Mouse (Mus musculus) limb, embryonic 14.5 days (tissue): Measurements from ENCODE around the gene Tbc1d10a. TPM values are rescaled to one million over a fixed set of nuclear protein-coding genes. Genes with fewer than 3 reads are reported as not detected.
A peak's percentile ranks its signal among the peaks of the same experiment; 100 is the strongest.

Source experiments
- ATAC-seq: fragments of 200-750 bp; cut with Nextera tagmentation; 2 replicates; pipeline ENCODE4 v1.8.0; 2017; ENCODE audit warnings: low read depth, moderate number of reproducible peaks, moderate TSS enrichment; ENCODE audit not compliant: low FRiP score
- DNase-seq: peaks from one replicate; pipeline ENCODE4 v3.0.0-alpha.2; 2015; ENCODE audit warnings: low spot score
- H3K27ac ChIP-seq: fragments of 300-500 bp; sonication (generic); replicated peaks from 2 replicates; pipeline ENCODE4 v1.5.1; 2014; ENCODE audit warnings: low read depth, mild to moderate bottlenecking, low read length, moderate library complexity, mixed read lengths
- H3K27me3 ChIP-seq: fragments of 300-500 bp; sonication (generic); 2 replicates; pipeline ENCODE4 v1.6.1; 2014; ENCODE audit warnings: low read length, mixed read lengths; ENCODE audit not compliant: control insufficient read depth, insufficient read depth
- H3K36me3 ChIP-seq: fragments of 300-500 bp; sonication (generic); 2 replicates; pipeline ENCODE4 v1.6.1; 2014; ENCODE audit warnings: mild to moderate bottlenecking, low read length, moderate library complexity, mixed read lengths; ENCODE audit not compliant: control insufficient read depth, insufficient read depth
- H3K4me1 ChIP-seq: fragments of 300-500 bp; sonication (generic); 2 replicates; pipeline ENCODE4 v1.6.1; 2014; ENCODE audit warnings: antibody characterized with exemption, low read length, mixed read lengths; ENCODE audit not compliant: control insufficient read depth, insufficient read depth
- H3K4me2 ChIP-seq: fragments of 300-500 bp; sonication (generic); replicated peaks from 2 replicates; pipeline ENCODE4 v1.6.1; 2014; ENCODE audit warnings: low read depth, mild to moderate bottlenecking, low read length, moderate library complexity; ENCODE audit not compliant: severe bottlenecking
- H3K4me3 ChIP-seq: fragments of 300-500 bp; sonication (generic); replicated peaks from 2 replicates; pipeline ENCODE4 v1.5.1; 2014; ENCODE audit warnings: low read length
- H3K9ac ChIP-seq: fragments of 300-500 bp; sonication (generic); 2 replicates; pipeline ENCODE4 v1.6.1; 2014; ENCODE audit warnings: mild to moderate bottlenecking, low read depth, low read length, moderate library complexity; ENCODE audit not compliant: severe bottlenecking
- H3K9me3 ChIP-seq: fragments of 300-500 bp; sonication (generic); 2 replicates; pipeline ENCODE4 v1.6.1; 2016; ENCODE audit warnings: low read length; ENCODE audit not compliant: control insufficient read depth
- POLR2A ChIP-seq: fragments of 200-500 bp; IDR thresholded peaks from 2 replicates; pipeline ENCODE4 v1.8.0; 2012; ENCODE audit warnings: inconsistent platforms, mild to moderate bottlenecking, moderate library complexity, borderline replicate concordance; ENCODE audit not compliant: insufficient read depth, insufficient read length; ENCODE audit errors: extremely low read depth
- WGBS: fragments of 180-500 bp; shearing (Covaris S2); extraction: QIAGEN DNeasy Blood & Tissue Kit; methylation state at CpG from one replicate; pipeline ENCODE4 v1.1.7; 2014; 5-methylcytosine and 5-hydroxymethylcytosine counted together
- polyA plus RNA-seq, 2 experiments: library from polyadenylated mRNA; depleted of rRNA in 1 of 2; stranded (reverse) in 1 of 2; unstranded in 1 of 2; fragments of >200 nt; fragmentation: Nextera tagmentation in 1 of 2; extraction: Ambion mirVana in 1 of 2; gene quantifications; 2 replicates each; pipeline versions ENCODE4 v1.2.1 to v1.2.3; 2012 to 2014

The Tbc1d10a gene
- polyA plus RNA-seq, 2 experiments: 38.8 to 66.3 TPM

DNA sequence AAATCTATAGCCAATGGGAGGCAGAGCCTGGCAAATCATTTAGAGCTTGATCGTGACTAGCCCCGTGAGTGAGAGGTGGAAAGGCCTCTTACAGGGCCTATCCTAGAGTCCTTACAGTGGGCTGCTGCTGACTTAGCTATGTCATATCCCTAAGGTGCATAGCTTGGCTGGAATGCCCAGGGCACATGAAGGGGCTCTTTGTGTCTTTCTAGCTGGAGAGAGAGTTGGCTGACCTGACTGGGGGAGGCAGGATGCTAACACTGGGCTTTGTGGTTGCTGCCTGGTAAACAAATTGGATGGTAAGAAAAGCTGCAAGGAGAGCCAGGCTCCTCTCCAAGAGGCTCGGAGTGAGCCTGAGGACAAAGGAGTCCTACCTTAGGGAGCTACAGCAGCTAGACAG is 6.2 kb downstream of the Tbc1d10a start:
- ATAC-seq: 0 out of 2 replicates have a peak, but pooled peaks have one; percentile 47
- WGBS: 67% methylated on average over 3 of the region's 3 CpGs
- Histone ChIP-seq H3K27me3 (no peaks in the 10 kb centered on the region), H3K4me1 (peaks cover 29% of the 10 kb centered on the region), H3K4me3 (no peak overlapping the region), H3K27ac (peak overlapping the region; percentile 74), H3K36me3 (no peaks in the 10 kb centered on the region; the same call in 1 of the 2 replicates), H3K9ac (0 out of 2 replicates have a peak overlapping the region, but pooled peaks have one; percentile 3), H3K9me3 (no peaks in the 10 kb centered on the region), H3K4me2 (no peak overlapping the region)
- TF ChIP-seq POLR2A: no peak
- no peak for DNase-seq

DNA sequence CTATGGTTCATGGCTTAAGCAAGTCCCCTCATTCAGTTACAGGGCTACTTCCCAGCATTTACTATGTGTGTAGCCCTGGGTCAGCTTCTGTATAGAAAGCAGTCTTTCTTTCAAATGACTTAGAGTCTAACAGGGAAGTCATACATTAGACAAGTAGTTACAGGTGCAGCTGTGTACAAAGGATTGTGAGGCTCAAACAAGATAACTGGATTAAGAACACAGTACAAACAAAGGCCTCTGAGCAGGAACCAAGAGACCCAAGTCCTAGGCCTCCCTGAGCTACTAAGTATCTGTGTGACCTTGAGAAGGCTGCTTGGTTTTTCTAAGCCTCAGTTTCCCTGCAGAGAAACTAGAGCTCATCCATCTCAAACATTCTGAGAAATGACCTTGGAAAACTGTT is 6.8 kb downstream of the Tbc1d10a start:
- Histone ChIP-seq H3K36me3 (no peaks in the 10 kb centered on the region; the same call in 1 of the 2 replicates), H3K4me1 (peaks cover 22% of the 10 kb centered on the region), H3K9ac (no peak overlapping the region), H3K9me3 (no peaks in the 10 kb centered on the region), H3K4me3 (no peak overlapping the region), H3K4me2 (no peak overlapping the region), H3K27me3 (no peaks in the 10 kb centered on the region), H3K27ac (peak overlapping the region; percentile 74; the same call in 1 of the 2 replicates)
- no peak for TF ChIP-seq POLR2A
- ATAC-seq (no peak), DNase-seq (no peak)

DNA sequence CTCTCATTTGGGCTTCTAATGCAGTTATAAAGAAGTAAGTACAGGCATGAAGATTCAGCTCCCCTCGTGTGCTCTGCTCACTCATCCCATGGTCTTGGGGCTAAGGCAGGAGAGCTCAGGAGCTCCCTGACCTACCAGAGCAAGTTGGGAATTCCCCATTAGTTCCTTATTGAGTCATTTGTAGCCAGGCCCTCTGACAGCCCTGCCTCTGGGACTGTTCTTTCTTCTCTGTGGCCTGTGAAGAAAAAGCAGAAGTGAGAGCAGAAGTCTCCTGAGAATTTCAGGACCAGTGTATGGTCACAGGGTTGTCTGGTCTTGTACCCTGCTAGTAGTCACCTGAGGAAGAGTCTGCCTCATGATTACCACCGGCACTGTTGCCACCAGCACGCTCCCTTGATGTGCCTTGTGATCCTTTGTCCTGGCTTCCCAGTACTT is 9.0 kb downstream of the Tbc1d10a start:
- Histone ChIP-seq H3K36me3 (no peaks in the 10 kb centered on the region; the same call in 1 of the 2 replicates), H3K4me1 (peaks cover 13% of the 10 kb centered on the region), H3K9me3 (no peaks in the 10 kb centered on the region), H3K9ac (no peak overlapping the region), H3K4me3 (no peak overlapping the region), H3K4me2 (no peak overlapping the region), H3K27me3 (no peaks in the 10 kb centered on the region), H3K27ac (no peak overlapping the region)
- no peak for ATAC-seq
- 78% methylated on average over 3 of the region's 3 CpGs for WGBS
- DNase-seq: no peak
- no peak for TF ChIP-seq POLR2A

DNA sequence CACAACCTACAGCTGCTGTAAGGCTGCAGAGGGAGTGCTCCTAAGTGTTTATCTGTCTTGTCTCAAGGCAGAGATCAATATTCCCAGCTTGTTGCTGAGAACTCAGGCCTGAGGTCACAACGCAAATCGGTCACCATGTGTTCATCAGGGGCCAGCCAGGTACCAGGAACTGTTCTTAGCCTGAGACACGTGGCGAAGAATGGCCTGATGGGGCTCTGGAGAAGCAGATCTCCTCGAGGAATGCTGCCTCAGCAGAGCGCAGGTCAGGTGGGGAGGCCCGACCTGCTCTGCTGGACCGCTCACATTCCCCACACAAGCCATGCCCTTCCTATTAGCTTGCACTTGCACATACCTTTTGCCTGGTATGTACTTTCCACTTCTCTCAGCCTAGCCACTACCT is 10.0 kb downstream of the Tbc1d10a start:
- Histone ChIP-seq H3K4me3 (no peak overlapping the region), H3K4me1 (peaks cover 4% of the 10 kb centered on the region), H3K27ac (no peak overlapping the region), H3K27me3 (no peaks in the 10 kb centered on the region), H3K9me3 (no peaks in the 10 kb centered on the region), H3K9ac (no peak overlapping the region), H3K4me2 (no peak overlapping the region), H3K36me3 (no peaks in the 10 kb centered on the region; the same call in 1 of the 2 replicates)
- ATAC-seq (no peak), DNase-seq (no peak)
- 66% methylated on average over 8 of the region's 8 CpGs for WGBS
- no peak for TF ChIP-seq POLR2A

DNA sequence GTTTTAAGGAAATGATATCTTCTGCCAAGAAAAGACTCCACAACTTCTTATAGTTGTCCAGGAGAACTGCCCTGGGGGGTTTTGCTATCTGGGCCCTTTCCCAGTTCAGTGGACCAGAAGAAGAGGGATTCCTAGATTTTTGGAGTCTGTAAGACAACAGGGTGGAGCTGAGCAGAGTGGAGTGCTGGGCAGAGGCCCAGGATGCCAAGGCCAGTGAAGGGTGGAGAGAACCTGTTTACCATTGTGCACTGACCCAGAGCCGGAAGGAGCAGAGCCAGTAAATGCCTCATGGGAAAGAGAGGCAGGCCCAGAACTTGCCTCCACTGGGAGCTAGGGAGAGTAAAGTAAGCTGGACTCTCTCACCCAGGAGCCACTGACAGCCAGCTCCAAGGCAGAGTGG is 11.1 kb downstream of the Tbc1d10a start:
- H3K36me3 ChIP-seq: no peaks in the 10 kb centered on the region
- no peak overlapping the region for H3K27ac ChIP-seq
- WGBS: 87% methylated on average over 1 of the region's 1 CpGs
- H3K4me3 ChIP-seq: no peak overlapping the region
- no peak for DNase-seq
- H3K4me2 ChIP-seq: no peak overlapping the region
- no peak for ATAC-seq
- H3K9ac ChIP-seq: no peak overlapping the region
- H3K9me3 ChIP-seq: no peaks in the 10 kb centered on the region
- H3K4me1 ChIP-seq: no peaks in the 10 kb centered on the region
- TF ChIP-seq POLR2A: no peak
- no peaks in the 10 kb centered on the region for H3K27me3 ChIP-seq

DNA sequence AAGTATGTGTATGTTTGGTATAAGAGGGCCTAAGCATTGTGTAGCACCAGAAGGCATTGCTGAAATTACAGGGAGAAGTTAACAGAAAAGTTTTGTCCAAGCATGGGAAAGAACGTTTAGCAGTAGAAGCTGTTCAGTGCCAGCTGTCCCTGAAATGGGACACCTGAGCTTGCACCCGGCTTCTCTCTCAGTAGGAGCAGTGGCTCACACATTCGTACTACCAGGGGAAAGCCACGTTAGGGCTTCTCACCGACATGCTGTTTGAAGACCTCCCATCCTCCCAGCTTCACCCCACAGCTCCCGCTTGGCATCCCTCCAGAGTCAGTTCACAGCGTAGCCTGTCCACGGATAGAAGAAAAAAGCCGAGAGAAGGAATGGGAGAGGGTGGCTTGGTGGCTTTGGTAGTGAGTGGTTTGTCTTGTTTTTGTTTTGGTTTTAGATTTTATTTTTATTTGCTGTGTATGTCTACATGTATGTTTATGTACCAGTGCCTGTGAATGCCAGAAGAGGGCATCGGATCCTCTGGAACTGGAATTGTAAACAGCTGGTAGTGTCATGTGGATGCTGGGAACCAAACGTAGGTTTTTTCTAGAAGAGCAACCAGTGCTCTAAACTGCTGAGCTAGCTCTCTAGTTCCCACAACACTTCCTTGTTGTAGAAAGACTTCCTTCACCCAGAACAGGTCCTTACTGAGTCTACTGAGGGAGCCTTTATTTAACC is 15.6 kb downstream of the Tbc1d10a start:
- H3K27ac ChIP-seq: no peak overlapping the region; the same call in 1 of the 2 replicates
- no peak overlapping the region for H3K4me3 ChIP-seq
- TF ChIP-seq POLR2A: no peak
- no peaks in the 10 kb centered on the region for H3K27me3 ChIP-seq
- H3K36me3 ChIP-seq: peaks cover 14% of the 10 kb centered on the region
- no peaks in the 10 kb centered on the region for H3K4me1 ChIP-seq
- no peak overlapping the region for H3K4me2 ChIP-seq
- 63% methylated on average over 11 of the region's 11 CpGs for WGBS
- no peak for DNase-seq
- H3K9me3 ChIP-seq: no peaks in the 10 kb centered on the region
- no peak for ATAC-seq
- no peak overlapping the region for H3K9ac ChIP-seq
